8 mouse cellular contexts compared by ENCODE assay signal in the genomic region with DNA sequence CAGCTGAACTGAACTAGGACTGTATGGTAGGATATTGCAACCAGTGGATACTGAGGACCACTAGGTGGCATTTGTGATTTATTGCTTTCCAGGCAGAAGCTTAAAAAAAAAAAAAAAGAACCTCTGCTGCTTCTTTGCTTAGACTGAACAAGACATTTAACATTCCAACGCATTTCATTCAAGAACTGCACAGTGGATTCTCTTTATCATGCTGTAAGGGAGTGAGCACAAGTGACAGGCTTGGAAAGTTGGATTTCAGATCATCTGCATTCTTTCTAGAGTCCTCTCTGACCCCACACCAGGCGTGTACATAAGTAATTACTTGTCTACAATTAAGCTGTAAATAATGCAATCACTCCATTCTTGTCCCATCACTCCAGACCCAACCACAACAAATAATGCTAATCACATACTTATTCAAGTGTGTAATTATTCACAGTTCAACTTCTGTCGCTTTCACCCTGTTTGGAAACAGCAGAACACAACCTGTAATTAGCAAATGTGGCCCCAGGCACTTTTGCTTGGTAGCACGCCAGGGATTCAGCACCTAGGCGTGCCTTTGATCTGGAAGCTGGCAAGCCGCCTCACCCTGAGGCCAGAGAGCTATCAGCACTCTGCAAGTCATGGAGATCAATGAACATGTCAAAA.
A peak's percentile ranks its signal among the peaks of the same experiment; 100 is the strongest.
DNase-seq lines count a peak whose midpoint lies in the region; ATAC-seq lines count a peak whose summit lies in the region.

No protein-coding gene starts in this region.

- no peaks in the 10 kb centered on the region for H3K9me3 ChIP-seq in heart, embryonic 12.5 days (replicated peaks)
- H3K9me3 ChIP-seq in forebrain, embryonic 10.5 days, result no peaks in the 10 kb centered on the region
- H3K9me3 ChIP-seq in midbrain, embryonic 15.5 days, result no peaks in the 10 kb centered on the region

- WGBS in heart, embryonic 12.5 days, result 25% methylated on average over 6 of the region's 6 CpGs
- 13% methylated on average over 6 of the region's 6 CpGs for WGBS in forebrain, embryonic 10.5 days
- 7% methylated on average over 6 of the region's 6 CpGs for WGBS in midbrain, embryonic 15.5 days

- no peaks in the 10 kb centered on the region for H3K27me3 ChIP-seq in heart, embryonic 12.5 days (replicated peaks)
- peaks cover 46% of the 10 kb centered on the region for H3K27me3 ChIP-seq in forebrain, embryonic 10.5 days (ENCODE audit: poor library complexity, severe bottlenecking)
- H3K27me3 ChIP-seq in midbrain, embryonic 15.5 days (replicated peaks), result no peaks in the 10 kb centered on the region

- H3K27ac ChIP-seq in heart, embryonic 12.5 days (ENCODE audit: poor library complexity, severe bottlenecking), result no peak overlapping the region
- no peak overlapping the region for H3K27ac ChIP-seq in forebrain, embryonic 10.5 days
- H3K27ac ChIP-seq in midbrain, embryonic 15.5 days, result peak overlapping the region; percentile 59

- no peak for ATAC-seq in heart, embryonic 12.5 days (ENCODE audit: insufficient number of reproducible peaks, low FRiP score)
- peak; percentile 91 for ATAC-seq in midbrain, embryonic 15.5 days (replicated peaks)

- no peak overlapping the region for H3K4me3 ChIP-seq in heart, embryonic 12.5 days
- no peak overlapping the region for H3K4me3 ChIP-seq in forebrain, embryonic 10.5 days
- H3K4me3 ChIP-seq in midbrain, embryonic 15.5 days, result no peak overlapping the region

- H3K4me1 ChIP-seq in heart, embryonic 12.5 days (replicated peaks), result 0 out of 2 replicates have a peak, but pooled peaks cover 3% of the 10 kb centered on the region
- peaks cover 18% of the 10 kb centered on the region for H3K4me1 ChIP-seq in forebrain, embryonic 10.5 days
- peaks cover 18% of the 10 kb centered on the region for H3K4me1 ChIP-seq in midbrain, embryonic 15.5 days

- H3K9ac ChIP-seq in heart, embryonic 12.5 days, result no peak overlapping the region
- H3K9ac ChIP-seq in midbrain, embryonic 15.5 days, result no peak overlapping the region

- H3K36me3 ChIP-seq in heart, embryonic 12.5 days, result no peaks in the 10 kb centered on the region
- H3K36me3 ChIP-seq in forebrain, embryonic 10.5 days (replicated peaks), result no peaks in the 10 kb centered on the region
- H3K36me3 ChIP-seq in midbrain, embryonic 15.5 days (replicated peaks), result no peaks in the 10 kb centered on the region

- DNase-seq in heart, adult 8-10 months (ENCODE audit: low spot score), result peak; percentile 12
- peak; percentile 7 for DNase-seq in adrenal gland, postnatal 25 days
- peak; percentile 32 for DNase-seq in forebrain, embryonic 10.5 days (ENCODE audit: extremely low spot score, low spot score)
- peak; percentile 2 to 43 for DNase-seq in kidney, adult 8-10 months
- DNase-seq in ovary, postnatal 14 days (ENCODE audit: low spot score), result no peak
- no peak for DNase-seq in thymus, postnatal 14 days

- H3K4me2 ChIP-seq in heart, embryonic 12.5 days, result no peak overlapping the region
- H3K4me2 ChIP-seq in midbrain, embryonic 15.5 days, result no peak overlapping the region

Comparison
In these comparisons a context has a peak if more than half of its experiments do, and no peak if none do; other contexts are left out.
1. DNase-seq: peak in heart, adult 8-10 months (single experiment), adrenal gland, postnatal 25 days (single experiment), forebrain, embryonic 10.5 days (single experiment) and kidney, adult 8-10 months (2 of 2); none in ovary, postnatal 14 days (single experiment) and thymus, postnatal 14 days (single experiment).